Mouse (Mus musculus) neural tube, embryonic 13.5 days (tissue): ENCODE measurements around the gene Samd4. TPM values are rescaled to one million over a fixed set of nuclear protein-coding genes. Genes with fewer than 3 reads are reported as not detected.

Source experiments
- ATAC-seq: fragments of 200-750 bp; cut with Nextera tagmentation; 2 replicates; pipeline ENCODE4 v1.8.0; 2017; ENCODE audit warnings: low read depth, mild to moderate bottlenecking, moderate TSS enrichment, moderate library complexity
- H3K27ac ChIP-seq: fragments of 300-500 bp; sonication (generic); replicated peaks from 2 replicates; pipeline ENCODE4 v1.5.1; 2015; ENCODE audit warnings: moderate library complexity, mild to moderate bottlenecking, inconsistent platforms
- H3K27me3 ChIP-seq: fragments of 300-500 bp; sonication (generic); 2 replicates; pipeline ENCODE4 v1.6.1; 2015; ENCODE audit warnings: mild to moderate bottlenecking, inconsistent platforms
- H3K36me3 ChIP-seq: fragments of 300-500 bp; sonication (generic); 2 replicates; pipeline ENCODE4 v1.6.1; 2015; ENCODE audit warnings: mild to moderate bottlenecking, inconsistent platforms
- H3K4me1 ChIP-seq: fragments of 300-500 bp; sonication (generic); replicated peaks from 2 replicates; pipeline ENCODE4 v1.6.1; 2015; ENCODE audit warnings: inconsistent platforms
- H3K4me2 ChIP-seq: fragments of 300-500 bp; sonication (generic); 2 replicates; pipeline ENCODE4 v1.6.1; 2015; ENCODE audit warnings: inconsistent platforms, mild to moderate bottlenecking, moderate library complexity
- H3K4me3 ChIP-seq: fragments of 300-500 bp; sonication (generic); 2 replicates; pipeline ENCODE4 v1.5.1; 2015; ENCODE audit warnings: mild to moderate bottlenecking, inconsistent platforms
- H3K9ac ChIP-seq: fragments of 300-500 bp; sonication (generic); 2 replicates; pipeline ENCODE4 v1.6.1; 2015; ENCODE audit warnings: moderate library complexity, mild to moderate bottlenecking, inconsistent platforms
- H3K9me3 ChIP-seq: fragments of 300-500 bp; sonication (generic); 2 replicates; pipeline ENCODE4 v1.6.1; 2016; ENCODE audit warnings: inconsistent platforms
- WGBS: fragments of 180-500 bp; shearing (Covaris S2); methylation state at CpG from one replicate; pipeline ENCODE4 v1.1.7; 2015; 5-methylcytosine and 5-hydroxymethylcytosine counted together
- polyA plus RNA-seq: library from polyadenylated mRNA; unstranded; fragments of >200 nt; fragmentation: Nextera tagmentation; extraction: Ambion mirVana; gene quantifications from 2 replicates; pipeline ENCODE4 v1.2.1, GENCODE M21; 2015

The Samd4 gene
- polyA plus RNA-seq, 1 experiment from 2014 or later: 3.1 TPM

DNA sequence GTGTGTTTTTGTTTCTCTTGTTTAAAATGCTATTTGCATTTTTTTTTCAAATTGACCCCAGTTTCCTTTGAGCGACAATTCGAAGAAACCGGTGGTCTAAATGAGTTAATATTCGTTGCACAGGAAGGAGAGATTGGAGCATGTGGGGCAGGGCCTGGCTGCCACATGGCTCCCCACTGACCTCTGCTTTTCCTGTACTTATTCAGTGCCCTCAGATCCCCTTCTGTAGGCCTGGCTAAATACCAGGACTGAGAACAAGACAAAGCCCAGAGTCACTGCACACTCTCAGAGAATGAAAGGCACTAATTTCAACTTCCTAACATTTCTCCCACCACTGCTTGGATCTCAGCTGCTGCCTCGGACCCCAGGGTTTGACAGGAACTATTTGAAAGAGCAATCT, 182.4 kb downstream of the Samd4 start:
- Histone ChIP-seq H3K9ac (no peak overlapping the region), H3K27me3 (no peaks in the 10 kb centered on the region), H3K36me3 (no peaks in the 10 kb centered on the region), H3K27ac (no peak overlapping the region), H3K4me2 (no peak overlapping the region), H3K4me3 (no peak overlapping the region), H3K4me1 (no peaks in the 10 kb centered on the region), H3K9me3 (no peaks in the 10 kb centered on the region)
- 49% methylated on average over 5 of the region's 5 CpGs for WGBS
- no peak for ATAC-seq

GRCm38 (mm10) chr14:47066901-47067300, 184.2 kb downstream of the Samd4 start:
- ATAC-seq: no peak
- WGBS: 78% methylated on average over 5 of the region's 5 CpGs
- H3K27ac ChIP-seq: no peak overlapping the region
- H3K36me3 ChIP-seq: no peaks in the 10 kb centered on the region
- H3K27me3 ChIP-seq: no peaks in the 10 kb centered on the region
- H3K4me3 ChIP-seq: no peak overlapping the region
- H3K4me2 ChIP-seq: no peak overlapping the region
- H3K9ac ChIP-seq: no peak overlapping the region
- H3K4me1 ChIP-seq: no peaks in the 10 kb centered on the region
- no peaks in the 10 kb centered on the region for H3K9me3 ChIP-seq

DNA sequence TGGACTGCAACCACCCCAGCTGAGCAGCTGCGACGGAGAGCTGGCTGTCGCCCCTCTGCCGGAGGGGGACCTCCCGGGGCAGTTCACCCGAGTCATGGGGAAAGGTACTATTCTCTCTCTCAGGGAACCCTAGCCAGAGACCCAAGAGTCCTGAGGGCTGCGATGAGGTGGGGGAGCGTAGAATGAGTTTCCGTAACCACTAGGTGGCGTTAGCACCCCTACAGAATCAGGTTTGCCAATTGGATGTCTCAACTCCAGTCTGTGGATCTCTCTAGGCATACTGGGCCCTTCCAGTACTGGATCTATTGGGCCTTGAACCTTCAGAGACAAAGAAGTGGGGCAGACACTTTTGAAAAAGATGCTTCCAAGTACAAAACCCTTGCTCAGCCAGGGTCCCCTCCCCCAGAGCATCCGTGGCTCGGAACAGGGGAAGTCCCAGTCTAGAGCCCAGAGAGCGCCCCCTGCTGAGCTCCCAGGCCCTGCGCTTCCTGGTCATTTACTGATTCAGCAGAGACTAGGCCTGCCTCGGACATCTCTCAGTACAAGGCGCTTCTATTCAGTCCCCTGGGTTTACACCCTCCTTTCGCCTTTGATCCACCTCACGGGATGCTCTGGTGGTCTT, 191.5 kb downstream of the Samd4 start:
- Histone ChIP-seq H3K27me3 (no peaks in the 10 kb centered on the region), H3K4me3 (no peak overlapping the region), H3K36me3 (no peaks in the 10 kb centered on the region), H3K4me2 (no peak overlapping the region), H3K4me1 (no peaks in the 10 kb centered on the region), H3K9ac (no peak overlapping the region), H3K27ac (no peak overlapping the region), H3K9me3 (no peaks in the 10 kb centered on the region)
- 60% methylated on average over 18 of the region's 18 CpGs for WGBS
- no peak for ATAC-seq

DNA sequence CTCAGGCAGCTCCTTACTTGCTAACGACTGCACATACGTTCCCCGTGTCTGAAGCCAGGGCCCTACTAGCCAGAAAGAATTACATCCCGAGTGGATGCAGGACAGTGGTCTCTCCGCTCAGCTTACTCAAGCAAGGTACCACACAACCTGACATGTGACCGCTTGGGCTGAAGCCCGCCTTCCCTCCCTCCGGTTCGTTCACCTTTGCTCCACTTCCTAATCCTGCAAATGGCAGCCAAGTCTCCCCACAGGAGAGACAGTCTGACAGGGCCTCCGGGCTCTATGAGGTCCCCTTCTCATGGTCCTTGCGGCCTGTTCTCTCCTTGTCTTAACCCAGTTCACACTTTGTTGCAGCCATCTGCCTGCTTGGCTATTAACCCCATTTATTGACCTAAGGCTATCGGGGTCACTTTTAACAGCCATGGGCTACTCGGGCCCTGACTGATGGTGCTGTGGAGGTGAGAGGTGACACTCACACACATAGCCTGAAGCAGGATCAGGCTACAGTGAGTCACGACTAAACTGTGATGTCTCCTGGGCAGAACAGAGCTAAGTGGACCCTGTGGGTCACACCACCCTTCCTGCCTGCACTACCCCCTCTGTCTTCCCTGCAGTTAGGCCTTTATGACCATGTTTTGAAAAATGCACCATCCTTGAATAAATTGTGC, 192.5 kb downstream of the Samd4 start:
- no peaks in the 10 kb centered on the region for H3K27me3 ChIP-seq
- no peak for ATAC-seq
- H3K9ac ChIP-seq: no peak overlapping the region
- no peak overlapping the region for H3K27ac ChIP-seq
- WGBS: 83% methylated on average over 14 of the region's 14 CpGs
- no peak overlapping the region for H3K4me3 ChIP-seq
- H3K4me2 ChIP-seq: no peak overlapping the region
- H3K36me3 ChIP-seq: no peaks in the 10 kb centered on the region
- no peaks in the 10 kb centered on the region for H3K9me3 ChIP-seq
- no peaks in the 10 kb centered on the region for H3K4me1 ChIP-seq

DNA sequence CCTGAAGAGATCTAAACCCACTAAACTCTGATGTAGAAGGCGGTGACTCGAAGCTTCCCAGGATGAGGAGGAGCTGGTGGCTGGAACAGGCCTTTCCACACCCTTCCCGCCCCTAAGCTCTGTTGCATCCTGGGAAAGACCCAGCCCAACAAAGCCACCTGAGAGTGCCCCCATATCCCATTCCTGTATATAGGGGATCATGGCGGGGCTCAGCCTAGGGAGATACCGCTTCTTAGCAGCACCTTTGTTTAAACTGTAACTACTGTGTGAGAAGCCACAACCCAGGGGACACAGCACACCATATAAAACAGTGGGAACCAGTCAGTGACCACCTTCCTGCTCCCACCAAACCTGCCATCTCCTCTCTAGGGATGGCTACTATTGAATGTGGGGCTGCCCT, 193.2 kb downstream of the Samd4 start:
- Histone ChIP-seq H3K27ac (no peak overlapping the region), H3K27me3 (no peaks in the 10 kb centered on the region), H3K36me3 (no peaks in the 10 kb centered on the region), H3K4me3 (no peak overlapping the region), H3K4me1 (no peaks in the 10 kb centered on the region), H3K9me3 (no peaks in the 10 kb centered on the region), H3K9ac (no peak overlapping the region), H3K4me2 (no peak overlapping the region)
- 90% methylated on average over 5 of the region's 5 CpGs for WGBS
- ATAC-seq: no peak

DNA sequence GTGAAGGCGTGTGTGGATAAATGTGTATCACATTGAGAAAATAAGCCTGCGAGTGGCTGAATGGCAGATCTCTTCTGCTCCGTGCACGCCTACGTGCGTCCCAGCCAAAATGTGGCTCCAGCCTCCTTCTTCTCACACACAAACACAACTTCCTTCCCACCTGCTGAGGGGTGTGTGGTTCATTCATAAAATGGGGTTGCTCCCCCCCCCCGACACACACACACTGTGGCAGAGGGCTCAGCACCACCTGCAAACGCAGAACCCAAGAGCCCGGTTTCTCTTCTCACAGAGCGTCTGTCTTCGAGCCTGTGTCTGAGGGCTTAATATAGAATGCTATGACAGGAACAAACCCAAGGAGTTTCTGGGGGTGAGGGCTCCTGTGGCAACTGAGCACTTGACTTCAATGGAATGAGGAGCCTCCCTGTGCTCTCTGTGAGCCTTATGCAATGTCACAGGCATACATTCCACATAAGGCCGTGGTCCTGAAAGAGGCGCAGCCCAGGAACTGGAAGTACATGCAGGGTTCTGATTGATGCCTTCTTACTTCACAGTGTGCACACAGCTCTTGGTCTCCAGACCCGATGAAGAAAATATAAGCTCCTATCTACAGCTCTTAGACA, 194.4 kb downstream of the Samd4 start:
- Histone ChIP-seq H3K4me3 (no peak overlapping the region), H3K4me1 (no peaks in the 10 kb centered on the region), H3K9ac (no peak overlapping the region), H3K4me2 (no peak overlapping the region), H3K36me3 (no peaks in the 10 kb centered on the region), H3K27ac (no peak overlapping the region), H3K27me3 (no peaks in the 10 kb centered on the region), H3K9me3 (no peaks in the 10 kb centered on the region)
- ATAC-seq: no peak
- 92% methylated on average over 14 of the region's 14 CpGs for WGBS

- no peak overlapping the region for H3K4me2 ChIP-seq
These were observed 194.9 kb downstream of the Samd4 start for GRCm38 (mm10) chr14:47077576-47077970.

GRCm38 (mm10) chr14:47079911-47080310, 197.3 kb downstream of the Samd4 start:
- H3K27me3 ChIP-seq: no peaks in the 10 kb centered on the region
- H3K36me3 ChIP-seq: no peaks in the 10 kb centered on the region
- WGBS: 94% methylated on average over 7 of the region's 7 CpGs
- H3K4me3 ChIP-seq: no peak overlapping the region
- no peak overlapping the region for H3K4me2 ChIP-seq
- no peak overlapping the region for H3K9ac ChIP-seq
- H3K9me3 ChIP-seq: no peaks in the 10 kb centered on the region
- no peak for ATAC-seq
- no peak overlapping the region for H3K27ac ChIP-seq
- H3K4me1 ChIP-seq: 0 out of 2 replicates have a peak, but pooled peaks cover 4% of the 10 kb centered on the region

More at GRCm38 (mm10) chr14:47077576-47077970, 194.9 kb downstream of the Samd4 start:
- Histone ChIP-seq H3K9ac (no peak overlapping the region), H3K27me3 (no peaks in the 10 kb centered on the region), H3K36me3 (no peaks in the 10 kb centered on the region), H3K9me3 (no peaks in the 10 kb centered on the region), H3K27ac (no peak overlapping the region), H3K4me1 (no peaks in the 10 kb centered on the region), H3K4me3 (no peak overlapping the region)
- no peak for ATAC-seq
- WGBS: 88% methylated on average over 3 of the region's 3 CpGs

DNA sequence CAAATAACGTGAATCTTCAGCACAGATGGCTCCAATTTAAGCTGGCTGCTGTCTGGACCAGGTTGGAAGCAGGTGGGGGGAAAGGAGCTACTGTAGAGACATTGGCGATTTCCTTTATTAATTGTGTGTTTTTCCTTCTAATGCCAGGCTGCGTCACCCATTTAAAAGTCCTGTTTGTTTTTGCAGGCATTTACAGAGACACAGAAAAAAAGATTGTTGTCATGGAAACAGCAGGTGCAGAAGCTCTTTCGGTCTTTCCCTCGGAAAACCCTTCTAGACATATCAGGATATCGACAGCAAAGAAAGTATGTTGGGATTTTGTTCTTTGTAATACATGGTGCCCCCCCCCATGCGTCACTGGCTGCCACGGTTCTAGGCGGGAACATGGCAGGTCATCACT, 200.7 kb downstream of the Samd4 start:
- Histone ChIP-seq H3K4me1 (peaks cover 12% of the 10 kb centered on the region), H3K9ac (no peak overlapping the region), H3K9me3 (no peaks in the 10 kb centered on the region), H3K27ac (no peak overlapping the region), H3K36me3 (no peaks in the 10 kb centered on the region), H3K4me3 (no peak overlapping the region), H3K27me3 (no peaks in the 10 kb centered on the region), H3K4me2 (no peak overlapping the region)
- WGBS: 70% methylated on average over 9 of the region's 9 CpGs
- no peak for ATAC-seq

DNA sequence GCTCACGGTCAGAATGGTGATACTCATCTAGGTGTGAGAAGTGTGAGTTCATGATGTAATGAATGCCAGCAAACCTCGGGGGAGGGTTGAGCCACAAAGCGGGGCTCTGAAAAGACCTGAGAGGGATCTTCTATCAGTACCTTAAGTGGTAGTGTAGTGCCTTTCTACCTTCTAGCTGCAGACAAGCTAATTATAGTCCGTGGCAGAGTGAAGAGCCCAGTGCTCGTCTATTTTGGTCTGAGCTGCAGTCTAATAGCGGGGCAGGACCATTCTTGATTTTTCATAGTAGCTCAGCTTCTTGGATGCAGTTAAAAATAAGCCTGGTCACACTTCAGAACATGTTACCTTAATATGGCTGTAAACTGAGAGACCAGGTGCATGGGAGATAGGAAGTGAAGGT, 201.2 kb downstream of the Samd4 start:
- H3K4me1 ChIP-seq: peaks cover 12% of the 10 kb centered on the region
- no peak overlapping the region for H3K9ac ChIP-seq
- no peaks in the 10 kb centered on the region for H3K27me3 ChIP-seq
- H3K36me3 ChIP-seq: no peaks in the 10 kb centered on the region
- no peak overlapping the region for H3K4me3 ChIP-seq
- no peaks in the 10 kb centered on the region for H3K9me3 ChIP-seq
- 84% methylated on average over 6 of the region's 6 CpGs for WGBS
- ATAC-seq: no peak
- H3K4me2 ChIP-seq: no peak overlapping the region
- no peak overlapping the region for H3K27ac ChIP-seq

DNA sequence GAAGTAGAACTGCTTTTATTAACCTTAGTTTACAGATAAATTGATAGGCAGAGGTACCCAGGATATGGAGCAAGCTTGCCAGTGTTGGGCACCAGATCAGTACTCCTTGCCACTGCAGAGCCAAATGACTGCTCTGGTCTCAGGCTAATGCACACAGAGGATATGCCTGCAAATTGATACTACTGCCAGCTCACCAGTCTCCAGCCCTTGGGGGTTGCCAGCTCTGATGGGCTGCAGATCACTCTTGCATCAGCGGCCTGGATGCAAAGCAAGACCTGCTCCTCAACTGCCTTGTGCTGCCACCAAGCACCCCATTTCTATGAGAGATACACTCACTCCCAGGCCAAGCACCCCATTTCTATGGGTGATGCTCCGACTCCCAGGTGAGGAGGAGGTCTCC, 202.0 kb downstream of the Samd4 start:
- peaks cover 12% of the 10 kb centered on the region for H3K4me1 ChIP-seq
- no peak for ATAC-seq
- H3K9me3 ChIP-seq: no peaks in the 10 kb centered on the region
- no peaks in the 10 kb centered on the region for H3K27me3 ChIP-seq
- H3K4me3 ChIP-seq: no peak overlapping the region
- H3K27ac ChIP-seq: no peak overlapping the region
- no peak overlapping the region for H3K9ac ChIP-seq
- H3K4me2 ChIP-seq: no peak overlapping the region
- 86% methylated on average over 2 of the region's 2 CpGs for WGBS
- no peaks in the 10 kb centered on the region for H3K36me3 ChIP-seq

- Histone ChIP-seq H3K27ac (no peak overlapping the region), H3K4me3 (no peak overlapping the region), H3K9me3 (no peaks in the 10 kb centered on the region), H3K9ac (no peak overlapping the region), H3K4me2 (no peak overlapping the region), H3K27me3 (no peaks in the 10 kb centered on the region), H3K36me3 (no peaks in the 10 kb centered on the region), H3K4me1 (peaks cover 12% of the 10 kb centered on the region)
- ATAC-seq: no peak
- 71% methylated on average over 3 of the region's 3 CpGs for WGBS
These were observed 203.5 kb downstream of the Samd4 start for GRCm38 (mm10) chr14:47086123-47086522.
